Mouse (Mus musculus) kidney, adult 2 months (tissue): ENCODE measurements around the gene Ptges3.

ENCODE experiments used
- CTCF ChIP-seq: fragments of 200-500 bp; conservative IDR thresholded peaks from 2 replicates; pipeline ENCODE4 v1.5.1; 2011; ENCODE audit warnings: low read depth, mild to moderate bottlenecking, control low read depth, low read length, moderate library complexity, mixed read lengths; ENCODE audit not compliant: insufficient read depth, insufficient read length
- POLR2A ChIP-seq: fragments of 200-500 bp; IDR thresholded peaks from one replicate; pipeline ENCODE4 v1.6.1; 2011; ENCODE audit warnings: low read depth, low read length, control low read depth

GRCm38 (mm10) chr10:128053001-128053400 lies 5.8 kb upstream of the Ptges3 start:
- TF ChIP-seq CTCF (no peak), POLR2A (no peak)
